Mouse (Mus musculus) spleen, adult 2 months (tissue): ENCODE results near the gene Gm5134.

Source experiments
- CTCF ChIP-seq: fragments of 200-500 bp; IDR thresholded peaks from 2 replicates; pipeline ENCODE4 v1.5.1; 2011; ENCODE audit warnings: mild to moderate bottlenecking, inconsistent platforms; ENCODE audit not compliant: insufficient read depth, insufficient read length, insufficient replicate concordance; ENCODE audit errors: extremely low read depth
- POLR2A ChIP-seq: fragments of 200-500 bp; IDR thresholded peaks from 2 replicates; pipeline ENCODE4 v1.6.1; 2011; ENCODE audit warnings: low read depth, low read length, inconsistent platforms

- TF ChIP-seq POLR2A (no peak), CTCF (no peak)
These were observed 8.4 kb upstream of the Gm5134 start for GRCm38 (mm10) chr10:75945896-75946295.
